Mouse (Mus musculus) hindbrain, embryonic 15.5 days (tissue): ENCODE results near the gene Crygc. TPM values are rescaled to one million over a fixed set of nuclear protein-coding genes. Genes with fewer than 3 reads are reported as not detected.

Source experiments
- ATAC-seq: fragments of 200-750 bp; cut with Nextera tagmentation; 2 replicates; pipeline ENCODE4 v1.8.0; 2017; ENCODE audit warnings: low read depth, moderate number of reproducible peaks, moderate TSS enrichment; ENCODE audit not compliant: low FRiP score
- H3K27ac ChIP-seq: fragments of 300-500 bp; sonication (generic); replicated peaks from 2 replicates; pipeline ENCODE4 v1.5.1; 2015; ENCODE audit warnings: mild to moderate bottlenecking, inconsistent platforms
- H3K27me3 ChIP-seq: fragments of 300-500 bp; sonication (generic); 2 replicates; pipeline ENCODE4 v1.6.1; 2015; ENCODE audit warnings: control low read depth, inconsistent platforms
- H3K36me3 ChIP-seq: fragments of 300-500 bp; sonication (generic); 2 replicates; pipeline ENCODE4 v1.6.1; 2015; ENCODE audit warnings: control low read depth, inconsistent platforms
- H3K4me1 ChIP-seq: fragments of 300-500 bp; sonication (generic); replicated peaks from 2 replicates; pipeline ENCODE4 v1.6.1; 2015; ENCODE audit warnings: control low read depth, inconsistent platforms
- H3K4me2 ChIP-seq: fragments of 300-500 bp; sonication (generic); 2 replicates; pipeline ENCODE4 v1.6.1; 2015; ENCODE audit warnings: moderate library complexity, mild to moderate bottlenecking, inconsistent platforms
- H3K4me3 ChIP-seq: fragments of 300-500 bp; sonication (generic); 2 replicates; pipeline ENCODE4 v1.5.1; 2015; ENCODE audit warnings: mild to moderate bottlenecking, inconsistent platforms
- H3K9ac ChIP-seq: fragments of 300-500 bp; sonication (generic); 2 replicates; pipeline ENCODE4 v1.6.1; 2015; ENCODE audit warnings: inconsistent platforms
- H3K9me3 ChIP-seq: fragments of 300-500 bp; sonication (generic); 2 replicates; pipeline ENCODE4 v1.6.1; 2016; ENCODE audit warnings: control low read depth, inconsistent platforms
- WGBS: fragments of 180-500 bp; shearing (Covaris S2); methylation state at CpG from one replicate; pipeline ENCODE4 v1.1.7; 2015; 5-methylcytosine and 5-hydroxymethylcytosine counted together
- polyA plus RNA-seq: library from polyadenylated mRNA; unstranded; fragments of >200 nt; fragmentation: Nextera tagmentation; extraction: Ambion mirVana; gene quantifications from 2 replicates; pipeline ENCODE4 v1.2.1, GENCODE M21; 2015

The Crygc gene
- polyA plus RNA-seq: not detected in 2 replicates

GRCm38 (mm10) chr1:65073589-65073988, at the start of gene Crygc:
Crygc (minus strand) TSS chr1:65073689.
- Histone ChIP-seq H3K36me3 (no peaks in the 10 kb centered on the region), H3K9me3 (no peaks in the 10 kb centered on the region), H3K4me1 (no peaks in the 10 kb centered on the region), H3K9ac (no peak within 1 kb of the TSS), H3K27ac (no peak within 1 kb of the TSS), H3K27me3 (no peaks in the 10 kb centered on the region), H3K4me3 (no peak within 1 kb of the TSS), H3K4me2 (no peak within 1 kb of the TSS)
- ATAC-seq: no peak
- WGBS: 56% methylated on average over 6 of the region's 6 CpGs

GRCm38 (mm10) chr1:65122574-65123372, 49.3 kb upstream of the Crygc start, which contains the start of gene D630023F18Rik:
D630023F18Rik (minus strand) TSS chr1:65123214.
- H3K27me3 ChIP-seq: no peaks in the 10 kb centered on the region
- H3K36me3 ChIP-seq: no peaks in the 10 kb centered on the region
- no peak within 1 kb of the TSS for H3K27ac ChIP-seq
- 31% methylated on average over 9 of the region's 9 CpGs for WGBS
- peak within 1 kb of the TSS; percentile 54 for H3K4me2 ChIP-seq
- H3K9me3 ChIP-seq: no peaks in the 10 kb centered on the region
- peak within 1 kb of the TSS; percentile 37 for H3K4me3 ChIP-seq
- peak within 1 kb of the TSS; percentile 39 for H3K9ac ChIP-seq
- peak; percentile 54; the same call in 1 of the 2 replicates for ATAC-seq
- H3K4me1 ChIP-seq: no peaks in the 10 kb centered on the region

- Histone ChIP-seq H3K4me3 (no peak within 1 kb of the TSS), H3K9ac (no peak within 1 kb of the TSS), H3K4me1 (no peaks in the 10 kb centered on the region), H3K4me2 (no peak within 1 kb of the TSS), H3K36me3 (no peaks in the 10 kb centered on the region), H3K27me3 (no peaks in the 10 kb centered on the region), H3K9me3 (no peaks in the 10 kb centered on the region), H3K27ac (no peak within 1 kb of the TSS)
- ATAC-seq: no peak
- 93% methylated on average over 1 of the region's 1 CpGs for WGBS
These were observed 45.9 kb upstream of the Crygc start, which contains the start of gene Gm28845 for GRCm38 (mm10) chr1:65119438-65119837. Gm28845 (minus strand) TSS chr1:65119558.

- ATAC-seq: no peak
- Histone ChIP-seq H3K9ac (no peak overlapping the region), H3K4me2 (no peak overlapping the region), H3K36me3 (no peaks in the 10 kb centered on the region), H3K4me3 (no peak overlapping the region), H3K27ac (no peak overlapping the region), H3K27me3 (no peaks in the 10 kb centered on the region), H3K4me1 (no peaks in the 10 kb centered on the region), H3K9me3 (no peaks in the 10 kb centered on the region)
- WGBS: 85% methylated on average over 8 of the region's 8 CpGs
These were observed 44.8 kb upstream of the Crygc start for GRCm38 (mm10) chr1:65118150-65118913.

- ATAC-seq: no peak
- Histone ChIP-seq H3K9me3 (no peaks in the 10 kb centered on the region), H3K9ac (no peak overlapping the region), H3K27ac (no peak overlapping the region), H3K4me2 (no peak overlapping the region), H3K27me3 (no peaks in the 10 kb centered on the region), H3K36me3 (no peaks in the 10 kb centered on the region), H3K4me1 (peaks cover 8% of the 10 kb centered on the region; the same call in 1 of the 2 replicates), H3K4me3 (no peak overlapping the region)
- 88% methylated on average over 5 of the region's 5 CpGs for WGBS
These were observed 40.2 kb upstream of the Crygc start for GRCm38 (mm10) chr1:65113536-65114172.

- no peak for ATAC-seq
- 41% methylated on average over 14 of the region's 14 CpGs for WGBS
- Histone ChIP-seq H3K9me3 (no peaks in the 10 kb centered on the region), H3K9ac (no peak overlapping the region), H3K4me3 (no peak overlapping the region), H3K4me2 (peak overlapping the region; percentile 45), H3K36me3 (no peaks in the 10 kb centered on the region), H3K27me3 (no peaks in the 10 kb centered on the region), H3K27ac (no peak overlapping the region), H3K4me1 (peaks cover 8% of the 10 kb centered on the region; the same call in 1 of the 2 replicates)
These were observed 39.3 kb upstream of the Crygc start for GRCm38 (mm10) chr1:65112807-65113196.

- 0 out of 2 replicates have a peak overlapping the region, but pooled peaks have one; percentile 6 for H3K4me3 ChIP-seq
- no peak overlapping the region for H3K27ac ChIP-seq
- H3K9me3 ChIP-seq: no peaks in the 10 kb centered on the region
- no peaks in the 10 kb centered on the region for H3K27me3 ChIP-seq
- H3K4me2 ChIP-seq: peak overlapping the region; percentile 45
- peaks cover 8% of the 10 kb centered on the region; the same call in 1 of the 2 replicates for H3K4me1 ChIP-seq
- no peak overlapping the region for H3K9ac ChIP-seq
- peak; percentile 65; the same call in 1 of the 2 replicates for ATAC-seq
- WGBS: 12% methylated on average over 8 of the region's 8 CpGs
- H3K36me3 ChIP-seq: no peaks in the 10 kb centered on the region
These were observed 38.7 kb upstream of the Crygc start for GRCm38 (mm10) chr1:65112031-65112806.

- no peak overlapping the region for H3K27ac ChIP-seq
- H3K27me3 ChIP-seq: no peaks in the 10 kb centered on the region
- H3K4me1 ChIP-seq: peaks cover 8% of the 10 kb centered on the region; the same call in 1 of the 2 replicates
- ATAC-seq: no peak
- WGBS: 76% methylated on average over 25 of the region's 25 CpGs
- no peaks in the 10 kb centered on the region for H3K36me3 ChIP-seq
- H3K4me3 ChIP-seq: no peak overlapping the region
- no peaks in the 10 kb centered on the region for H3K9me3 ChIP-seq
- no peak overlapping the region for H3K4me2 ChIP-seq
- H3K9ac ChIP-seq: no peak overlapping the region
These were observed 36.4 kb upstream of the Crygc start for GRCm38 (mm10) chr1:65109756-65110435.

- Histone ChIP-seq H3K9me3 (no peaks in the 10 kb centered on the region), H3K27ac (no peak overlapping the region), H3K4me3 (no peak overlapping the region), H3K4me2 (no peak overlapping the region), H3K4me1 (peaks cover 8% of the 10 kb centered on the region; the same call in 1 of the 2 replicates), H3K27me3 (no peaks in the 10 kb centered on the region), H3K9ac (no peak overlapping the region), H3K36me3 (no peaks in the 10 kb centered on the region)
- 92% methylated on average over 8 of the region's 8 CpGs for WGBS
- ATAC-seq: no peak
These were observed 35.7 kb upstream of the Crygc start for GRCm38 (mm10) chr1:65109196-65109595.

- Histone ChIP-seq H3K9ac (no peak overlapping the region), H3K9me3 (no peaks in the 10 kb centered on the region), H3K4me3 (no peak overlapping the region), H3K4me1 (peaks cover 4% of the 10 kb centered on the region; the same call in 1 of the 2 replicates), H3K36me3 (no peaks in the 10 kb centered on the region), H3K4me2 (no peak overlapping the region), H3K27me3 (no peaks in the 10 kb centered on the region), H3K27ac (no peak overlapping the region)
- ATAC-seq: no peak
- 90% methylated on average over 10 of the region's 10 CpGs for WGBS
These were observed 34.3 kb upstream of the Crygc start for GRCm38 (mm10) chr1:65107654-65108279.
